Mouse (Mus musculus) G1E (cell line): ENCODE measurements around the gene Gm12216. TPM values are rescaled to one million over a fixed set of nuclear protein-coding genes. Genes with fewer than 3 reads are reported as not detected.

ENCODE experiments used
- ATAC-seq: 2 replicates; pipeline ENCODE4 v1.8.0; 2016; ENCODE audit warnings: mild to moderate bottlenecking; ENCODE audit not compliant: insufficient number of reproducible peaks, poor library complexity, low FRiP score, severe bottlenecking; ENCODE audit errors: extremely low read depth
- DNase-seq: peaks from one replicate; pipeline ENCODE4 v3.0.0; 2012; ENCODE audit warnings: low spot score
- H3K27me3 ChIP-seq: 2 replicates; pipeline ENCODE4 v1.6.1; 2012; ENCODE audit warnings: mild to moderate bottlenecking, low read length, inconsistent platforms; ENCODE audit not compliant: insufficient read depth
- H3K36me3 ChIP-seq: replicated peaks from 2 replicates; pipeline ENCODE3; 2012; ENCODE audit warnings: mild to moderate bottlenecking, inconsistent platforms
- H3K4me1 ChIP-seq: 2 replicates; pipeline ENCODE4 v1.6.1; 2012; ENCODE audit warnings: low read depth, low read length, inconsistent platforms, mixed read lengths; ENCODE audit not compliant: insufficient read depth
- H3K4me3 ChIP-seq: 2 replicates; pipeline ENCODE4 v1.5.1; 2012; ENCODE audit warnings: low read depth, mild to moderate bottlenecking, inconsistent platforms, low read length, moderate library complexity, mixed read lengths
- H3K9me3 ChIP-seq: replicated peaks from 2 replicates; pipeline ENCODE4 v1.6.1; 2012; ENCODE audit warnings: inconsistent platforms
- CTCF ChIP-seq: IDR thresholded peaks from 2 replicates; pipeline ENCODE4 v1.5.1; 2012; ENCODE audit warnings: low read depth, low read length, inconsistent platforms, mixed read lengths
- GATA1 ChIP-seq: IDR thresholded peaks from 2 replicates; pipeline ENCODE4 v1.6.1; 2012; ENCODE audit warnings: borderline replicate concordance, low read length, inconsistent platforms, mixed read lengths
- GATA2 ChIP-seq: IDR thresholded peaks from 2 replicates; pipeline ENCODE4 v1.6.1; 2012; ENCODE audit warnings: low read depth, low read length, inconsistent platforms, borderline replicate concordance
- POLR2AphosphoS5 ChIP-seq: IDR thresholded peaks from 2 replicates; pipeline ENCODE4 v1.6.1; 2012; ENCODE audit warnings: low read depth, low read length, inconsistent platforms; ENCODE audit not compliant: insufficient replicate concordance
- TAL1 ChIP-seq: conservative IDR thresholded peaks from 2 replicates; pipeline ENCODE4 v1.6.1; 2012; ENCODE audit warnings: low read depth, low read length, inconsistent platforms, mixed read lengths
- polyA plus RNA-seq: library from polyadenylated mRNA; stranded (reverse); fragments of >175 nt; gene quantifications from 2 replicates; pipeline ENCODE4 v1.2.3, GENCODE M21; 2012
- total RNA-seq, 2 experiments: library from RNA; stranded (forward) in 1 of 2; stranded (reverse) in 1 of 2; fragments of 200-1000 nt in 1 of 2; fragments of >200 nt in 1 of 2; fragmentation: Nextera tagmentation in 1 of 2; gene quantifications; 2 replicates each; pipeline ENCODE4 v1.2.3; 2014 to 2017

Gene Gm12216
- total and polyA plus RNA-seq, 3 experiments, result 0.16 TPM; not detected in 2

- H3K4me1 ChIP-seq, result peaks cover 18% of the 10 kb centered on the region
Measured at GRCm38 (mm10) chr11:53842161-53842581, 16.9 kb downstream of the Gm12216 start.

GRCm38 (mm10) chr11:53841514-53841913 lies 17.5 kb downstream of the Gm12216 start:
- no peak overlapping the region for H3K4me3 ChIP-seq
- peaks cover 18% of the 10 kb centered on the region for H3K4me1 ChIP-seq
- H3K9me3 ChIP-seq, result no peaks in the 10 kb centered on the region
- peaks cover 40% of the 10 kb centered on the region for H3K27me3 ChIP-seq
- no peak for TF ChIP-seq GATA2
- TF ChIP-seq GATA1, result no peak
- TF ChIP-seq POLR2AphosphoS5, result no peak
- TF ChIP-seq TAL1, result no peak
- no peaks in the 10 kb centered on the region for H3K36me3 ChIP-seq
- no peak for ATAC-seq
- no peak for DNase-seq

More at GRCm38 (mm10) chr11:53842161-53842581, 16.9 kb downstream of the Gm12216 start:
- H3K36me3 ChIP-seq, result no peaks in the 10 kb centered on the region
- DNase-seq (no peak), ATAC-seq (no peak)
- TF ChIP-seq POLR2AphosphoS5 (no peak), GATA2 (no peak), TAL1 (no peak), CTCF (no peak), GATA1 (no peak)
- no peak overlapping the region for H3K4me3 ChIP-seq
- peaks cover 40% of the 10 kb centered on the region for H3K27me3 ChIP-seq
- no peaks in the 10 kb centered on the region for H3K9me3 ChIP-seq

- DNase-seq (no peak), ATAC-seq (no peak)
- Histone ChIP-seq H3K36me3 (no peaks in the 10 kb centered on the region), H3K27me3 (peaks cover 45% of the 10 kb centered on the region), H3K4me1 (peaks cover 28% of the 10 kb centered on the region), H3K4me3 (no peak overlapping the region), H3K9me3 (no peaks in the 10 kb centered on the region)
- TF ChIP-seq TAL1 (no peak), GATA2 (no peak), POLR2AphosphoS5 (no peak), CTCF (no peak), GATA1 (no peak)
Measured at GRCm38 (mm10) chr11:53839663-53840642, 19.1 kb downstream of the Gm12216 start.

- H3K4me3 ChIP-seq, result no peak overlapping the region
- ATAC-seq (no peak), DNase-seq (no peak)
- H3K27me3 ChIP-seq, result peaks cover 45% of the 10 kb centered on the region
- H3K4me1 ChIP-seq, result peaks cover 28% of the 10 kb centered on the region
- no peaks in the 10 kb centered on the region for H3K36me3 ChIP-seq
- no peak for TF ChIP-seq GATA2
- TF ChIP-seq TAL1, result no peak
- no peak for TF ChIP-seq POLR2AphosphoS5
- TF ChIP-seq GATA1, result no peak
- no peak for TF ChIP-seq CTCF
- no peaks in the 10 kb centered on the region for H3K9me3 ChIP-seq
Measured at GRCm38 (mm10) chr11:53839147-53839546, 19.9 kb downstream of the Gm12216 start.

- ATAC-seq (no peak), DNase-seq (no peak)
- TF ChIP-seq GATA1 (no peak), GATA2 (no peak), TAL1 (no peak), POLR2AphosphoS5 (no peak), CTCF (no peak)
- peaks cover 38% of the 10 kb centered on the region for H3K27me3 ChIP-seq
- H3K36me3 ChIP-seq, result no peaks in the 10 kb centered on the region
- H3K4me3 ChIP-seq, result no peak overlapping the region
- H3K4me1 ChIP-seq, result peaks cover 24% of the 10 kb centered on the region
- no peaks in the 10 kb centered on the region for H3K9me3 ChIP-seq
Measured at GRCm38 (mm10) chr11:53837731-53838130, 21.3 kb downstream of the Gm12216 start.

GRCm38 (mm10) chr11:53835379-53836010 lies 23.6 kb downstream of the Gm12216 start:
- Histone ChIP-seq H3K36me3 (no peaks in the 10 kb centered on the region), H3K4me3 (no peak overlapping the region), H3K27me3 (peaks cover 25% of the 10 kb centered on the region), H3K9me3 (no peaks in the 10 kb centered on the region), H3K4me1 (peaks cover 24% of the 10 kb centered on the region)
- DNase-seq (no peak), ATAC-seq (peak; percentile 63; the same call in 1 of the 2 replicates)
- TF ChIP-seq TAL1 (peak; percentile 52), CTCF (no peak)
